Mouse (Mus musculus) embryonic fibroblast, embryonic 13.5 days (primary cell): ENCODE measurements around the gene Cdkl3.

ENCODE experiments used
- CTCF ChIP-seq: IDR thresholded peaks from 2 replicates; pipeline ENCODE4 v1.5.1; 2011; ENCODE audit warnings: mild to moderate bottlenecking, control low read depth, low read length, moderate library complexity, borderline replicate concordance; ENCODE audit not compliant: insufficient read depth
- POLR2A ChIP-seq: IDR thresholded peaks from 2 replicates; pipeline ENCODE4 v1.6.1; 2011; ENCODE audit warnings: low read depth, mild to moderate bottlenecking, control low read depth, low read length, moderate library complexity

GRCm38 (mm10) chr11:52089291-52089690 lies 85.3 kb downstream of the Cdkl3 start:
- TF ChIP-seq CTCF: no peak
- TF ChIP-seq POLR2A: no peak
